Mouse (Mus musculus) liver, embryonic 14.5 days (tissue): ENCODE data around the gene Cabp1. TPM values are rescaled to one million over a fixed set of nuclear protein-coding genes. Genes with fewer than 3 reads are reported as not detected.

Experiments used
- ATAC-seq: fragments of 200-750 bp; cut with Nextera tagmentation; 2 replicates; pipeline ENCODE4 v1.8.0; 2017; ENCODE audit warnings: moderate number of reproducible peaks, mild to moderate bottlenecking, moderate library complexity; ENCODE audit not compliant: insufficient read depth
- DNase-seq, 3 experiments: peaks; one replicate each; pipeline ENCODE4 v3.0.0-alpha.2; 2012 to 2013; ENCODE audit warnings: low read depth in 3 of 3, low spot score in 3 of 3
- H3K27ac ChIP-seq: fragments of 300-500 bp; sonication (generic); 2 replicates; pipeline ENCODE4 v1.5.1; 2014; ENCODE audit warnings: moderate library complexity, mild to moderate bottlenecking, control low read depth, inconsistent platforms
- H3K27me3 ChIP-seq: fragments of 300-500 bp; sonication (generic); 2 replicates; pipeline ENCODE4 v1.6.1; 2014; ENCODE audit warnings: mild to moderate bottlenecking, low read length, moderate library complexity; ENCODE audit not compliant: control insufficient read depth, insufficient read depth
- H3K36me3 ChIP-seq: fragments of 300-500 bp; sonication (generic); replicated peaks from 2 replicates; pipeline ENCODE4 v1.6.1; 2014; ENCODE audit warnings: low read depth; ENCODE audit not compliant: control insufficient read depth, insufficient read depth
- H3K4me1 ChIP-seq, 2 experiments: fragments of 200-500 bp in 1 of 2; fragments of 300-500 bp in 1 of 2; sonication (generic) in 1 of 2; replicated peaks; 2 replicates each; pipeline ENCODE4 v1.6.1; 2012 to 2014; ENCODE audit warnings: antibody characterized with exemption in 1 of 2, inconsistent platforms in 1 of 2, low read length in 1 of 2; ENCODE audit not compliant: control insufficient read depth in 2 of 2, insufficient read depth in 2 of 2
- H3K4me2 ChIP-seq: fragments of 300-500 bp; sonication (generic); 2 replicates; pipeline ENCODE4 v1.6.1; 2014; ENCODE audit warnings: low read depth, mild to moderate bottlenecking, control low read depth, moderate library complexity
- H3K4me3 ChIP-seq, 2 experiments: fragments of 200-500 bp in 1 of 2; fragments of 300-500 bp in 1 of 2; sonication (generic) in 1 of 2; 2 replicates each; pipeline ENCODE4 v1.5.1; 2012 to 2014; ENCODE audit warnings: low read depth in 2 of 2, low read length in 2 of 2, mild to moderate bottlenecking in 2 of 2, control low read depth in 1 of 2, inconsistent platforms in 1 of 2, moderate library complexity in 1 of 2; ENCODE audit not compliant: insufficient read depth in 1 of 2
- H3K9ac ChIP-seq: fragments of 300-500 bp; sonication (generic); replicated peaks from 2 replicates; pipeline ENCODE4 v1.6.1; 2014; ENCODE audit warnings: mild to moderate bottlenecking, control low read depth, moderate library complexity
- H3K9me3 ChIP-seq: fragments of 300-500 bp; sonication (generic); 2 replicates; pipeline ENCODE4 v1.6.1; 2016; ENCODE audit warnings: low read length, mixed read lengths; ENCODE audit not compliant: control insufficient read depth
- CTCF ChIP-seq: IDR thresholded peaks from 2 replicates; pipeline ENCODE4 v1.5.1; 2016; ENCODE audit warnings: antibody characterized with exemption, low read depth, control low read depth
- EP300 ChIP-seq: IDR thresholded peaks from 2 replicates; pipeline ENCODE4 v1.6.1; 2016; ENCODE audit warnings: antibody characterized with exemption, low read depth
- WGBS: fragments of 180-500 bp; shearing (Covaris S2); extraction: QIAGEN DNeasy Blood & Tissue Kit; methylation state at CpG from one replicate; pipeline ENCODE4 v1.1.7; 2014; ENCODE audit not compliant: insufficient replicate concordance; 5-methylcytosine and 5-hydroxymethylcytosine counted together
- polyA plus RNA-seq, 2 experiments: library from polyadenylated mRNA; depleted of rRNA in 1 of 2; stranded (reverse) in 1 of 2; unstranded in 1 of 2; fragments of >200 nt; fragmentation: Nextera tagmentation in 1 of 2; extraction: Ambion mirVana in 1 of 2; gene quantifications; 2 replicates each; pipeline versions ENCODE4 v1.2.1 to v1.2.3; 2012 to 2014

Cabp1 gene
- polyA plus RNA-seq, 2 experiments: 0.13 to 0.14 TPM

GRCm38 (mm10) chr5:115215273-115216185 lies 21.3 kb upstream of the Cabp1 start:
- ATAC-seq: no peak
- WGBS: 22% methylated on average over 27 of the region's 27 CpGs
- Histone ChIP-seq H3K27ac (no peak overlapping the region), H3K4me1 (no peaks in the 10 kb centered on the region), H3K27me3 (peaks cover 22% of the 10 kb centered on the region), H3K9me3 (no peaks in the 10 kb centered on the region), H3K36me3 (no peaks in the 10 kb centered on the region), H3K9ac (no peak overlapping the region), H3K4me3 (no peak overlapping the region), H3K4me2 (no peak overlapping the region)
- TF ChIP-seq CTCF (no peak), EP300 (no peak)
- DNase-seq: no peak

GRCm38 (mm10) chr5:115214864-115215263 lies 20.7 kb upstream of the Cabp1 start:
- DNase-seq (no peak), ATAC-seq (no peak)
- no peak overlapping the region for H3K4me2 ChIP-seq
- no peaks in the 10 kb centered on the region for H3K9me3 ChIP-seq
- H3K36me3 ChIP-seq: no peaks in the 10 kb centered on the region
- H3K27me3 ChIP-seq: peaks cover 22% of the 10 kb centered on the region
- no peak for TF ChIP-seq CTCF
- TF ChIP-seq EP300: no peak
- no peak overlapping the region for H3K27ac ChIP-seq
- H3K4me1 ChIP-seq: no peaks in the 10 kb centered on the region
- no peak overlapping the region; a peak in 1 of 4 replicates for H3K4me3 ChIP-seq
- WGBS: 2% methylated on average over 17 of the region's 17 CpGs
- H3K9ac ChIP-seq: no peak overlapping the region

- Histone ChIP-seq H3K4me2 (no peak overlapping the region), H3K4me3 (no peak overlapping the region), H3K36me3 (no peaks in the 10 kb centered on the region), H3K27me3 (peaks cover 22% of the 10 kb centered on the region), H3K9me3 (no peaks in the 10 kb centered on the region), H3K4me1 (no peaks in the 10 kb centered on the region), H3K9ac (no peak overlapping the region), H3K27ac (no peak overlapping the region)
- no peak for ATAC-seq
- WGBS: 52% methylated on average over 4 of the region's 4 CpGs
- TF ChIP-seq CTCF (no peak), EP300 (no peak)
- no peak for DNase-seq
Observed at GRCm38 (mm10) chr5:115212861-115213260, 18.7 kb upstream of the Cabp1 start.

- no peak overlapping the region for H3K4me2 ChIP-seq
- H3K27ac ChIP-seq: no peak overlapping the region
- no peak for DNase-seq
- no peaks in the 10 kb centered on the region for H3K36me3 ChIP-seq
- H3K4me1 ChIP-seq: no peaks in the 10 kb centered on the region
- WGBS: 55% methylated on average over 9 of the region's 9 CpGs
- no peak for ATAC-seq
- H3K27me3 ChIP-seq: peaks cover 22% of the 10 kb centered on the region
- H3K9me3 ChIP-seq: no peaks in the 10 kb centered on the region
- TF ChIP-seq EP300: no peak
- no peak for TF ChIP-seq CTCF
- H3K9ac ChIP-seq: no peak overlapping the region
- H3K4me3 ChIP-seq: no peak overlapping the region
Observed at GRCm38 (mm10) chr5:115212451-115212850, 18.3 kb upstream of the Cabp1 start.

GRCm38 (mm10) chr5:115210380-115210779 lies 16.2 kb upstream of the Cabp1 start:
- no peak for ATAC-seq
- no peaks in the 10 kb centered on the region for H3K36me3 ChIP-seq
- no peak overlapping the region for H3K4me3 ChIP-seq
- H3K27ac ChIP-seq: no peak overlapping the region
- H3K4me1 ChIP-seq: 0 out of 4 replicates have a peak, but pooled peaks cover 0 to 1% of the 10 kb centered on the region in 2 experiments
- H3K9ac ChIP-seq: no peak overlapping the region
- DNase-seq: no peak
- H3K27me3 ChIP-seq: peaks cover 18% of the 10 kb centered on the region
- TF ChIP-seq EP300 (no peak), CTCF (peak; percentile 87)
- no peaks in the 10 kb centered on the region for H3K9me3 ChIP-seq
- 4% methylated on average over 1 of the region's 1 CpGs for WGBS
- no peak overlapping the region for H3K4me2 ChIP-seq
